Mouse (Mus musculus): ENCODE data around the gene Myo3b.
"Not testable (repeated sequence)": the region's sequence is repeated elsewhere in the genome, so short reads cannot be mapped to it uniquely, and the experiment has no call there.

Gene Myo3b

DNA sequence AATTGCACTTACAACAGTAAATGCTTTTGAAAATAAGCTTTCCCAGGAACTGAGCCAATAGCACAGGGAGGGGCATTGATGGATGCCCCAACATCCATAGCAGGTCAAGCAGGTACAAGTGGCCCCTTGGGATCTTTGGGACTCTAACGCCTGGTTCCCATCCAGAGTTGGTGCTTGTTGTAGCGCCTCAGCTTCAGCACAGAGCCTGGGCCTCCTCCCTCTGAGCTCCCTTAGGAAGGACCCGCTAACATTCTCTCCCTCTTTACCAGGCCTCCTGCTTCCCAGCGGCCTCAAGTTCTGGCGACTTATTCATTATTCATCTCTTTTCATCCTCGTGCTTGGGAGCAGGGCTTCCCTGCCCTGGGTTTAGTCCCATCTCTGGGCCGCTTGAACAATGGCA lies at the start of gene Myo3b:
Gene Myo3b, plus strand, starts transcription at position 375 of the 400 bp plus-strand sequence.
- no peak for DNase-seq (ENCODE audit: low spot score)

DNA sequence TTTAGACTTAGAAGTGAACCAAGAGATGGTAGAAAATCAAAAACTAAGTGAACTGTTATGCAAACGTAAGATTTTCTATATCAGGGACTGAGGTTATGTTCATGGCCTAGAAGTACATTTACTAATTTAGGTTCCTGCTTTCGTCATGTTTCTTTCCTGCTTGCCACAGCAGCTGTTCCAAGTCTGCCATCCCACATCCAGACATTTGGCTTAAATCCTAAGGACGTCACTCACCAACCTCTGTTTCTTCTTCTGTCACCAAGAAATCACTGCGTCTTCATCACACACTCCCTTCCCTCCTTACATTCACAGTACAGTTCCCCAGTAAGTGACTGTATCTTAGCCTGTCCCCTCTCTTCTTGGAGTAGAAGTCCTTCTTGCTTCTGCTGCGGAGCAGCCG lies 49.7 kb upstream of the Myo3b start:
- no peak for DNase-seq (ENCODE audit: low spot score)

DNA sequence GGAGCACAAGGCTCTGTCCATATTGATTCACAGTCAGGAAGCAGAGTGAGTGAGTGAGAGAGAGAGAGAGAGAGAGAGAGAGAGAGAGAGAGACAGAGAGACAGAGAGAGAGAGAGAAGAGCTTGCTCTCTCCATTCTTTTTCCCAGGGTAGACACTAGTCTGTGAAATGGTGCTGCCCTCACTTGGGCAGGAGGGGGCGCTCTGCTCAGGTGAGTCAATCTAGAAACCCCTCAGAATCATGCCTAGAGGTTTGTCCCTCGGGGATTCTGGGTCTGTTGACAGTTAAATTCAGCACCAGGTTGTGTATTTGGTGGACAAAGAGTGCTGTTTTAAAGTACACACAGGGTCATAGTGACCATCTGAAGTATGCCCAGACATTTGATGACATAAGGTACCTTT lies 48.3 kb upstream of the Myo3b start:
- DNase-seq (ENCODE audit: low spot score): no peak

DNA sequence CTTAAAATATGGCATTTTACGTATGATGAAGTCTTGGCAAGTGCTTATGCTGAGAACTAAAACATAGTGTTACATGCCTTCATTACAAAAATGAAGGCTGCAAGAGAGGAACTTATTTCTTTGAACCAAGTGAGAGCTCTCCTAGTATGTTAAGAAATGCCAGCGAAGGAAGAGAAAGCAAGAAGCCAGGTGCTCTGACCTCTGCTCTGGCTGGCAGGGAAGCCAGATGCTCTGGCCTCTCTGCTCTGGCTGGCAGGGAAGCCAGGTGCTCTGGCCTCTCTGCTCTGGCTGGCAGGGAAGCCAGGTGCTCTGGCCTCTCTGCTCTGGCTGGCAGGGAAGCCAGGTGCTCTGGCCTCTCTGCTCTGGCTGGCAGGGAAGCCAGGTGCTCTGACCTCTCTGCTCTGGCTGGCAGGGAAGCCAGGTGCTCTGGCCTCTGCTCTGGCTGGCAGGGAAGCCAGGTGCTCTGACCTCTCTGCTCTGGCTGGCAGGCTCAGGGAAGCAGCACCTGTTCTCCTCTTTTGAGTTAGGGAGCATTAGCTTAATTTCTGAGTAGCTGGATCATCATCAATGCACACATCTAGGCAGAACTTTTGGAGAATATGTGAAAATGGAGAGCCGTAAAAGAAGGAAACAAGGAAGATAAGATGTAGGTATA lies 44.7 kb upstream of the Myo3b start:
- not testable (repeated sequence) for DNase-seq (ENCODE audit: low spot score)

DNA sequence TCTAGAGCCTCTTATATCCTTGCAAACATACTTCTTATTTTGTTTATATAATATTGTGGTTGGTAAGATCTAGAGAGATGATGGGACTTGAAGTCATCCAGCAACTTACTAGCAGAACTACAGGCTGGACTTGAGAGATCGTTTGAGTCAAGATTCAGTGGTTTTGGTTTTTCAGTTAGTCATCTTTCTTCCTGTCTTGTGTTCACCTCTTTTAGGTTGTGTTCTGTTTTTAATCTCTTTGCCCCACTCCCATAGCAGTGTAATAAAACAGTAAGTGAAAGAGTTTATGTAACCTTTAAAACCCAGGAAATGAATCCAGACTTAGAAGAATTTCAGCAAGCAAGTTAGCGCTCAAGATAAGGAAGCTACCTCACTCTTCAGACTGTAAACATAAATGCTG lies 44.1 kb upstream of the Myo3b start:
- DNase-seq (ENCODE audit: low spot score): no peak

DNA sequence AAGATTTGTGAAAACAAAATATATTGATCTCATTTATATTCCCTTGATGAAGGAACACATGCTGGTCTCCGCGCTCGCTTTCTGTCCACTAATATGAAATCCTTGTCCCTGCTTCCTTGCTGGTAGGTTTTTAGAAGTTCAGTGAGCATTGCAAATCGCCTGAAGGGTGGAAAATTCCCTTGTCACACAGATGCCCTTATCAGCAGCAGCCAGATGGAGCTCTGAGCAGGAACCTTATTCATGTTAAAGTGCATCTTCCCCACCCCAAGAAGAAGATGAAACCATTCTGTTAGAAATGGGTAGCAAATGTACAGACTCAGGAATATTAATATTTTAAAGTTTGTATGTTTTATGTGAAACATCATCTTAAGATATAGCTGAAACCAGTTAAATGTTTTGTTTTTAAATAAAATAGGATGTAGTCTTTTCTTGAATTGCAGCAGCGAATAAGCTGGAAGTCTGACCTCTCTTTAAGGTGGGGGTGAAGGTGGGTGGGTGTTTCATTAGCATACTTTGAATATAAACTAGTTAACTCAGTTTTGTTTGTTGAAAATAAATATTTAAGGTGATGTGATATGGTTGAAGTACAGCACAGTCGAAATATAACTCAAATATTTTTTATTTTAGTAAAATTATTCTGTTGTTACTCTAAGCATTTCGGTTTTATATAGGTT lies 39.7 kb upstream of the Myo3b start:
- no peak for DNase-seq (ENCODE audit: low spot score)

DNA sequence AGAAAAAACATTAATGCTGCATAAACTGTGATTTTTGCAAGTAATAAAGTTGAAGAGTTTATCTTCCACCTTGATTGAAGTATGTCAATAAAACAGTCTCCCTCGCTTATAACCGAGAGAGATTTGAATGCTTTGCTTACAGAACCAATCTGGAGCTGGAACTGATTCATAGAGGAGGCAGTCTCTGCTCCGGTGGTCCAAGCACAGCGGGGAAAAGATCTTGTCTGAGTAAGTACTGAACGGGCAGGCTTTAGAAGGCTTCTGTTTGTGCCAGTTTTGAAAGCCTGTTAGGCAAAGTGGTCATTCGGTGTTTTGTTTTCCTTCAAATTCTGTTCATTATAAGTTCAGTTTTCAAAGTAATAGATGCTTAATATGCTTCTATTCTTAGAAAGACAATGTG lies 38.6 kb upstream of the Myo3b start:
- DNase-seq (ENCODE audit: low spot score): no peak

DNA sequence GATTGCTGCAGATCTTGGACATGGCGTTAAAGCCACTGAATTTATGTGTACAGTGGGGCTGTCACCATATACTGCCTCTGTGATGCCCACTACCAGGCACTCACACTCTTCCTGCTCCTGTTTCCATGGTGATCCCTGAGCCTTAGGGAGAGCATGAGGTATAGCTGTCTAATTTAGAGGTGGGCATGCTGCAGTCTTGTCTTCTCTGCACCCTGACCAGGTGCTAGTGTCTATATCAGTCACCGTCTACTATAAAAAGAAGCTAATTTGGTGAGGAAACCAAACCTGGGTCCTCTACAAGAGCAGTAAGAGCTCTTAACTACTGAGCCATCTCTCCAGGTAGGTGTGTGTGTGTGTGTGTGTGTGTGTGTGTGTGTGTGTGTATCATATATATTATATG lies 32.4 kb upstream of the Myo3b start:
- DNase-seq (ENCODE audit: low spot score): no peak

DNA sequence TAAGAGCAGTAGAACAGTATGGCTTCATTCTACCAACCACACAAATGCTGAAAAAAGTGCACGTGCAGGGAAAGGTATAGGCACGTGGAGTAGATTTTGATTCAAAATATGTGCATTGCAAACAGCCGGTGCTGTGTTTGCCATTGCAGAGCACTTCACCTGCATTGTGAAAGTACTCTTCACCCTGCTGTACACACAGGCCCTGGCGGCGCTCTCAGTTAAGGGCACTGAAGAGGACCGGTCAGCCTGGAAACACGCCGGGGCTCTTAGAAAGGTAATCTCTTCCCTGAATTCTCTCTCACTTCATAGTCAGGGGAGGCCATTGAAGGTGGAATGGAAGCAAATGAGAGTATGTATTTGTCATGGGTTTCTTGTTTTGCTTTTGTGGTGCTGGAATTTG lies 26.0 kb upstream of the Myo3b start:
- no peak for DNase-seq (ENCODE audit: low spot score)

DNA sequence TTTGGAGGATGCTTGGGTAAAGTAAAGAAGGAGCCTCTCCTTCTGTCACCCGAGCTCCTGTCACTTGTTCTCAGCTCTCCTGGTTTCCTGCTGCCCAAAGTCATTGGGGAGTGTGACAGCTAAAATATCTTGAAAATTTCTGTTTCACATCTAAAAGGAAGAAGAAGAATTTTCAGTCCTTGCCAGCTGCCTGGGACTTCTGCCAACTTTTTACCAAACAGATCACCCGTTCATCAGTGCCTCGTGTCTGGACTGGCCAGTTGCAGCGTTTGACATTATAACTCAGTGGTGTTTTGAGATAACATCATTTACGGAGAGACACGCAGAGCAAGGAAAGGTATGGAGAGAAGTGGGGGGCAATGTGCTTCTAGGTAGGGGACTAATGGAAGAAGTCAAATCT lies 20.7 kb upstream of the Myo3b start:
- DNase-seq (ENCODE audit: low spot score): no peak

DNA sequence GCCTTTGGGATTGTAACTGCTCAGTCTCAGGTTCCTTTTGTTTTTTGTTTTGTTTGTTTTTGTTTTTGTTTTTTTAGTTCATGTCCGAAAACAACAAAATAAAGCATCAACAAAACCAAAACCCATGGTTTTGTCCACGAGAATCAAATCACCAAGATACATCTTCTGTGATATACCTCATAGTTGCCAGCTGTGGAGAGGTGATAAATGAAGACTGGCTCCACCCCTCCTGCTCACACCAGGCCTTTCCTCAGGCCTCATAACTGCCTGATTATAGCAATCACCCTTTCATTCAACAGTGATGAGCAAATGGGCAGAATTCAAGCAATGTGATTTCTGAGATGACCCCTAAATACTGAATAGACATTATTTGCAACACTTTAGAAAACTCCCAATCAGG lies 14.5 kb upstream of the Myo3b start:
- DNase-seq (ENCODE audit: low spot score): no peak

DNA sequence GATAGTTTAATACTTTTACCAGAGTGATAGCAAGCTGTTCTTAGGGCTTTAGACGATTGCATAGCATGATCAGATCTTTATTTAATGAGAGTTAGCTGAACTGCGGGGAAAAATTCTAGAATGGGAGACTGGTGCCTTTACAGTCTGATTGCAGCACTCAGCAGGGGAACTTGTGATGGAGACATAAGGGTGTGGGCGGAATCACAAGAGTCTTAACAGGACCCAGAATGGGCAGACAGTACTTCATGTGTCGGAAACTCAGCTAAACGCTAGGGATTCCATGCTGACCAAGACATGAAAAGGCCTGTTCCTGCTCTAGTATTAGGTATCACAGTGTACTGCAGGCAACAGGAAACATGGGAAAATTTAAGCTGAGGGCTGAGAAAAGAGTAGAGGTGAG lies 13.2 kb upstream of the Myo3b start:
- no peak for DNase-seq (ENCODE audit: low spot score)

DNA sequence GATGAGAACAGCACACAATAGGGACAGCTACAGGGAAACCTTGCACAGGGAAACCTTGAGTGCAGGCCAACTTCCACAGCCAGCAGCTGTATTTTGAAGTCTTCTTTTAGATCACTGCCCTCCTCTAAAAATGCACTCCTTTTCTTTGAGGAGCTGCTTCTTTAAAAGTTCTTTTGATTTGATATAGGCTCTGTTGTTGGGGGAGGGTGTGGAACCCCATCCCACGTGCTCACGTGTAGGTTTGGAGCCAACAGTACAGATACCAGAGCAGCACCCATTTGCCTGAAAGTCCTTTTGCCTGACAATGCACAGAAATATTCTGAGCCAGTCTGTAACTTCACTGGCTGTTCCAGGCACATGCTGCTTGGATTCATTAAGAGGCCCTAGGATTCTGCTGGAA lies 7.5 kb upstream of the Myo3b start:
- DNase-seq (ENCODE audit: low spot score): no peak

DNA sequence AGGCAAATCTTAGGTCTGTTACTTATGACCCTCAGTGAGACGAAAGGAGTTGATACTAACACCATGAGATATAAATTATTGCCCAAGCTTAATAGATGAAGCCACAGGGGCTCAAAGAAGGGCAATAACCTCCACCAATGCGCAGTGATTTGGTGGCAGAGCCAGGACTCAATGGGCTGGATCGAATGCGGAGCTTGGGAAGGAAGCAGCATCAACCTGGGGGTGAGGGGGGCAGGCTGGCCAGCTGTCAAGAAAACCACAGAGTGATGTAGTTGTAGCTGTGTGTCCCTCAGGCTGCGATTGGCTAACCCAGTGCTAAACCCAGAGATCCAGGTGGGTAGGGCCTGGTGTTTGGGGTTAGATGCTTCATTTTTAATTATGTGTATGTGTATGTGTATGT lies 4.0 kb upstream of the Myo3b start:
- DNase-seq (ENCODE audit: low spot score): no peak

DNA sequence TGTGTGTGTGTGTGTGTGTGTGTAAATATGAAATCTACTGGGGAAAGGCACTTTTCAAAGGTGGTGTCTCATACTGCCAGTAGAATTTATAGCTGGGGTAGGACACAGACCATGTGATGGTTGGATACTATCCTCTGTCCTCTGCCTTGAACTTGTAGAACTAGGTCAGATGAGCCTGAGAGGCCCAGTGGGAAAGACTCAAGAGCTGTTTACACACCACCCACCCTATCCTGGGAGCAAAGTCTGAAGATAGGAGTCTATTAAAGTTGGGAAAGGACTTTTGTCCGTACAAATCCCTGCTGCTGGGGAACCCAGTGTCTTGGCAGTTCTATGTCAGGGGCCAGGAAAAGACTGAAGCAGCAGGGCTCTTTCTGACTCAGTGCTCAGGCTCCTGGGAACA lies 3.6 kb upstream of the Myo3b start:
- DNase-seq (ENCODE audit: low spot score): no peak

DNA sequence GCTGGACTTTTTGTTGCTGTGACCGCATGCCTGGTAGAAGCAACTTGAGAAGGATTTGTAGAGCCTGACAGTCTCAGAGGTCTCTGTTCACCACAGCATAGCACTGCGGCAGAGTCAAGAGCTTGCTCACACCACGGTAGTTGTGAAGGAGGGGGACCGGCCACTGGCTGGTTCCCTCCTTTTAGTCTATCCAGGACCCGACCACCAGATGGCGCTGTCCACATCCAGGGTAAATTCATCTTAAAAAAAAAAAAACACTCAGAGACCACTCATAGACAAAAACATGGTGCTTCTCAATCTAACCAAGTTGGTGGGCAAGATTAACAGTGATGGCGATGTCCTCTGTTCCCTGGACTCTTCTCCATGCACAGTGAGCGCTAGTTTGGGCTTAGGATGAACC lies 1.7 kb upstream of the Myo3b start:
- DNase-seq (ENCODE audit: low spot score): no peak

DNA sequence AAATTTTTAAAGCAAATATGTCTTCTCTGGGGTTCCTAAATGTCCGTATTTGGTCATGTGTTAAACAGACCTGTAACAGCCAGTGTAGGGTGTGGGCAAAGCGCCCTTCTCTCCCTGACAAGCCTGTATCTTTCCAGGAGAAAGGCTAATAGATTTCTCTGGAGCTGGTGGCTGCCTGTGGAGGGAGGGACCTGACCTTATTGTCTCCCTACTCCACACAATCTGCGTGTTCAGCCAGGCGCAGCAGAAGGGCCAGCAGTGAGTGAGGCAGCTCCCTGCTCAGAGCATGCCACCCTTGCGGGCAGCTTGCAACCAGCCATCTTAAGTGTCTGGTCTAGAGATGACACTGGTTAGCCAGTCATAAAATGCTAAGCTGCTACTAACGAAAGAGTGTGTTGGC lies 5.5 kb downstream of the Myo3b start:
- no peak for DNase-seq (ENCODE audit: low spot score)

DNA sequence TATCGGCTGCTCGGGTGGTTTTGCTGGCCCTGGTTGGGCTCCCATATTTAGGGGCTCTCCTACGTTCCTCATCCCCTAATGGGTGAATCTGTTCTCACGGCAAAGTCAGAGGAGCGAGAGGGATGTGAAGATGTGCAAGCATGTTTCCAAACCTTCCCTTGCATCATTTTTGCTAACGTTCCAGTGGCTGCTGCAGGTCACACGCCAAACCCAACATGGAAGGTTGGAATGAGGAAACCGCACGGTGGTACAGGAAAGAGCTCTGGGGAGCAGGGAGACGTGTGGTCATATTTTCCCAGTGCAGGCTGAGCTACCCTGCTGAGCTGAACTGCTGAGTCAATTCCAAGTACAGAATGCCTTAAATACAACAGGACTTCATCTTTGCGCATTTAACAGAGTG lies 8.9 kb downstream of the Myo3b start:
- no peak for DNase-seq (ENCODE audit: low spot score)

DNA sequence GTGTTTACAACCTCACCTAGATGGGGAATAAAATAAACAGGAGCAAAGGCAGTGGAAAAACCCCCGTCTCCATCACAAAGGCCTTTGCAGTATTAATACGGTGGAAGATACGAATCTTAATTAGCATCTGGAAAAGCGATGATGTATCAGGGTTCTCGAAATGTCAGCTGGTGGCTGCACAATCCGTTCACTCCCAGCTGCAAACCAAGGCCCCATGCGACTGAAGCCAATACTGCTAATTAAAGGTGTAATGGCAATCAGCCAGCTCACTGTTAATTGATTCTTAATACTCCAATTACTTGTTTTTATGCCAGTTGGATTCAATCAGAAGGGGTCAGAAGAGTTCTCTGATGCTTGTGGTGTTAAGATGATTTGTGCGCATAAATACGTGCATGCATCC lies 14.9 kb downstream of the Myo3b start:
- DNase-seq (ENCODE audit: low spot score): no peak

DNA sequence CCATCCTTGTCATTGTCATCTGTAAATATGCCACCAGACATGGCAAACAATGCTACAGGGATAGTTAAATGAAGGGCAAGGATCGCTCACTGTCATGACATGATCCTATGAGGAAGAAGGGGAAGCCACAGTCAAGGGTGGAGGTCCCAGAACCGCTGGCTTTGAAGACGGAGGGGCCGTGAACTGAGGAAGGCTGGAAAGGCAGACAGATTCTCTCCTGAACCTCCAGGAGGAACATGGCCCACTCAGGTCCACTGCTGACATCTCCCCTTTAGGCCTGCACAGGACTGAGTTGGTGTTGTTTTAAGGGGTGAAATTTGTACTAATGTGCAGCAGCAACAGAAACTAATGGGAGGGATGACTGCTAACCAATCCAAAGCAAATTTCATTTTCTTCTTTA lies 19.3 kb downstream of the Myo3b start:
- DNase-seq (ENCODE audit: low spot score): no peak

DNA sequence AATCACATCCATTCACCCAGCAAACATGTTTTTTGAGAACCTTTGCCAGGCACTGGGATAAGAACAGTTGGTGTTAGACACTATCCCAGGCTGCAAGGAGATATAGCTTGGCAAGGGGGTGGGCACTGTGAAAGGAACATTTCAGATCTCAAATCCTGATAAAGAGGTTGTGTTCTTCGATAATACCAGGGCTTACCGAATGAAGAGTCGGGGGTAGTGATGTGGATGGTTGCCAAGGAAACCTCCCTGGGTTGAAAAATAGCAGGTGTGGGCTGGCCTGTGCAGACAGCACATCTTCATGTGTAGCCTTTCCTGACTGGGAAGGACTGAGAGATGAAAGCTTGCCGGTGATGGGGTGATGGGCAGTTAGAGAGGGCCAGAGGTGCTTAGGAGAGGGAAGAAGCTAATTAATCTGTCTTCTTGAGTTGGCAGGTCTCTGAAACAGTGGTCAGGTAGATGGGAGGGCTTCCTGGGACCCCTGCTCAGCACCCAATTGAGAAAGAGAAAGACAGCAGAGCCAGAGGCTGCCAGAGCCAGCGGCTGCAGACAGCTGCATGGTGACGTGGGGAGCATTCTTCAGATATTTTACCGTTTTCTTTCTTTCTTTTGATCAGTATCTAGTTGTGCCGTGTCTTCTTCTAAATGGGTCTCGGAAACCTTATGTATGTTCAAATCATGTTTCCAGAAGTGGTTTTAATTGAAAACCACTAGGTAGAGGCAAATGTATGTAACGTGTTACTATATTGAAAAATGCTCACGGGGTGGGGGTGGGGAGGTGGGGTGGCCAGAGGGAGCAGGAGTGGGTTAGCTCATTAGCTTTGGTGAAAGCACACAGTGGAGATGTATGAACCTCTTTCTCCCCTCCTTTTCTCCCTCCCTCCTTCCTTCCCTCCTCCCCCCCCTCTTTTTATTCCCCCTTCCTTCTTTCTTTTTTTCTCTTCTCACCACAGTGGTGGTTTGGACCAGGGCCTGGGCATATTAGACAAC lies 21.7 kb downstream of the Myo3b start:
- DNase-seq (ENCODE audit: low spot score): no peak

DNA sequence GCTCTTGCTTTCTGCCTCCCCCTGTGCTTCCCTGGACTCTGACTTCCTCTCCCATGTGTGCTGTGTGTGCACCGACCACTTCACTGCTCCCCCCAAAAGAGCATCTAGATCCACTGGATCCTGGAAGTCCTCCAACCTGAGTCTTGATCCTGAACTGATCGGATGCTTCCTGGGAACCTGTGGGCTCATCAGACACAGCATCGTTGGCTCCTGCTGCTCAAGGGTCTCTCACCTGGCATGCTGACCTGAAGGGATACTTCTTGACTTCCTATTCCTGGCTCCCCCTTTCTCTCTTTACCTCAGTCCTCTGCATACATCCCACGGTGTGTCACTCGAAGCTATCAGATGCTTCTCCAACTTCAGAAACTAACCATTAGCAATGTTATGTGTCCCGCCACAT lies 26.2 kb downstream of the Myo3b start:
- DNase-seq (ENCODE audit: low spot score): no peak

DNA sequence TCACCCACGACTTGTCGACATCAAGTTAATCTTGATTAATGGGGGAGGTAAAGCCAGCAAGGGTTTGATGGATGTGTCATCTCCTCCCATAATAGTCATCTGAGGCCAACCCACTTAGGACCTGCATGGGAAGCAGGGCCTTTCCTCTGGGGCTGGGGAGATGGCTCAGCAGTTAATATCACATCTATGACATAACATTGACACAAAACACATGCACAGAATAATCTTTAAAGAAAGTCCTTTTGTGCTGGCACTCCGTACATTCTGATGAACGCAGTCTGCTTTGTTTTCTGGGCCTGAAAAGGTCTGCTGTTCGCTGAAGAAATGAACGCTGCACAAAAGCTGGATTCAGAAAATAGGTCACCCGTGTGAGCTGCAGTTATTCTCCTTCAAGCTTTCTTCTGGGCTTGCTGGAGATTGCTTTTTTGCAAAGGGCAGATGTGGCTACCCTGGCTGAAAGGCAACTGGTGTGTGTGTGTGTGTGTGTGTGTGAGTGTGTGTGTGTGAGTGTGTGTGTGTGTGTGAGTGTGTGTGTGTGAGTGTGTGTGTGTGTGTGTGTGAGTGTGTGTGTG lies 26.9 kb downstream of the Myo3b start:
- no peak for DNase-seq (ENCODE audit: low spot score)

All from urinary bladder, postnatal 10 days (tissue).